Mouse (Mus musculus) kidney, adult 2 months (tissue): ENCODE results near the gene Eif2b1.

Source experiments
- CTCF ChIP-seq: fragments of 200-500 bp; conservative IDR thresholded peaks from 2 replicates; pipeline ENCODE4 v1.5.1; 2011; ENCODE audit warnings: low read depth, mild to moderate bottlenecking, control low read depth, low read length, moderate library complexity, mixed read lengths; ENCODE audit not compliant: insufficient read depth, insufficient read length
- POLR2A ChIP-seq: fragments of 200-500 bp; IDR thresholded peaks from one replicate; pipeline ENCODE4 v1.6.1; 2011; ENCODE audit warnings: low read depth, low read length, control low read depth

DNA sequence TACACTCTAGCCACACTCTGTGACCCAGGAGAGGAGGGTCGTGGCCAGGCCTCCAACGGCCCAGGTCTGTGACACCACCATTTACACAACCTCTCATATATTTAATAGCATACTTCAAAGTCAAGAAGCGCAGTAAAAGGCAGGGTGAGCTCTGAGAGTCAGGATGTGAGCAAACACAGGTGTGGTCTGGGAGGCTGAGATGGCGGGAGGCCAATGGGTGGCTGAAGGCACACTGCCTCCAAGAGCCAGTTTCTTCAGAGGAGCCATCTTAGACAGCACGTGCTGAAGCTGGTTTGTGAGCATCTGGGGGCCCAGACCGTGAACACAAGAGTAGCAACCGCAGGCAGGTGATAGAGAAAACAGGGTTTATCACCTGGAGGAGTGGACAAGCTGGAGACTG is 3.5 kb downstream of the Eif2b1 start:
- TF ChIP-seq POLR2A, result no peak
- TF ChIP-seq CTCF, result no peak
